Mouse (Mus musculus) erythroid progenitor cell, adult 5-6 weeks (primary cell): ENCODE data around the gene Tmem178b. TPM values are rescaled to one million over a fixed set of nuclear protein-coding genes. Genes with fewer than 3 reads are reported as not detected.

Experiments used
- ATAC-seq: replicated peaks from 2 replicates; pipeline ENCODE4 v1.8.0; 2016; ENCODE audit warnings: moderate number of reproducible peaks, mild to moderate bottlenecking, moderate TSS enrichment, inconsistent platforms; ENCODE audit not compliant: poor library complexity, low FRiP score, severe bottlenecking
- total RNA-seq, 2 experiments: library from RNA; stranded (forward) in 1 of 2; stranded (reverse) in 1 of 2; fragments of 150-400 nt in 1 of 2; fragments of 186-747, 209-891 nt in 1 of 2; gene quantifications; 2 replicates each; pipeline versions ENCODE4 v1.2.3 to v1.2.4; 2015 to 2017; ENCODE audit warnings: low replicate concordance in 2 of 2

Gene Tmem178b
- total RNA-seq, 2 experiments from 2014 or later = not detected

GRCm38 (mm10) chr6:39917242-39917641, 44.2 kb downstream of the Tmem178b start:
- ATAC-seq = no peak

- no peak for ATAC-seq
Observed at GRCm38 (mm10) chr6:39917729-39918128, 44.7 kb downstream of the Tmem178b start.

DNA sequence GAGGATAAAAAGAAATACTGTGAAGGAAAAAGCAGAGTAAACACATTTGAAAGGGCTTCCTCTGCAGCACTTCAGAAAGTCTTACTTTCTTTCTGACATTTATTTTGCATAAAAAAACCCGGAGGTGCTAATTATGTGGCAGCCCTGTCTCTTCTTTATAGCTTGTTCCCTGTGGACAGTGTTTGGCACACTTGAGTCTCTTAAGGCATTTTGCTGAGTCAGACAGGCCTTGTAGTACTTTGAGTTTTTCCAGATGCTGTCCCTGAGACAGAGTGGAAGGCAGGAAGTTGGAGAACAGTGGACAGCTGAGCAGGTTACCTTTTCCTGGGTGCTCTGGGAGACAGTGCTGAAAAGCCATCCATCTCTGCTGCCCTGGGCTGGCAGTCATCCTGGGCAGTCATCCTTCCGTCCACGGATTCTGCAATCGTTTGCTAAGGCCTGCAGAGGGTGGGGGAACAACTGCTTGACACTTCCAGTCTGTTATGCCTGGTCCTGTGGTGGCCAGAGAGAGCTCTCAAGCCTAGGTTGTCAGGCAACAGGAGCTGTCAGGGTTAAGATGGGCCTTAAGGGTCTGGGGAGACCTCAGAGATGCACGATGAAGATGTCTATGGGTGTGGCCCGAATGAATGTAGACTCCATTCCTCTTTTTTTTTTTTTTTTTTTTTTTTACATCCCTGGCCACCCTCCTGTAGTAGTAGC, 46.1 kb downstream of the Tmem178b start:
- no peak for ATAC-seq

- ATAC-seq = no peak
Observed at GRCm38 (mm10) chr6:39926442-39926841, 53.4 kb downstream of the Tmem178b start.

GRCm38 (mm10) chr6:39936590-39936989, 63.5 kb downstream of the Tmem178b start:
- ATAC-seq = no peak

DNA sequence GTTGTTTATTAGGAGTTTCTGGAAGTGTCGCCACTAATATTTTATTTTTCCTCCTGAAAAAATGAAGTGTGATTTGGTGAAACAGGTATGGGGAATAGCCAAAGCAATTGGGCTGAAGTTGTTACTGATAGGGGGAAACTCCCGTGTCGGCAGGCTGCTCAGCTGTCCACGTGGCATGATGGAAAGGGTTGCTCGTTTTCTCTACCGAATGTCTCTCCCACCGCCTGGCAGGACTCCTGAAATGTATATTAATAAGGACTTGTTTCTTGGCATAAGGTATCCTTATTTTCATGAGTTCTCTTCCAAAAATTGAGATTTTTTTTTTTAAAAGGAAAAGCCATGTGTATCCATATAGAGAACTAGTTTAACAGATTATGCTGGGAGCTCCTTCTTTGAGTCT, 67.8 kb downstream of the Tmem178b start:
- no peak for ATAC-seq

DNA sequence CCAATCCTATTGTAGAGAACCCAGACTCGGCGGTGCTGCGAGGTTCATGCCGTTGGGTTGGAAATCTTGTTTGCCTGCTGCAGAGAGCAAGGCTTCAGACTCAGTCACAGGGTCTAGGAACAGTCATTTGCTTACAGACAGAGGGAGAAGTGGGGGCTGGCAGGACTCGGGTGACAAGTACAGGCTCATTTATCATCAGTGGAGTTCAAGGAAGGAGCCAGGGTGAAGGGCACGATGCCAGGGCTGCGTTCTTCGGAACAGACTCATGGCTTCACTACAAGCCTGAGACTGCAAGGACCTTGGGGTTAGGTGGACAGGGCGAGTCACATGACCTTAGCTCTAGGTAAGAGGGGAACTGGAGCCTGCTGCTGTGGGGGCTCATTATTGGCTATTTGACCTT, 71.8 kb downstream of the Tmem178b start:
- no peak for ATAC-seq

DNA sequence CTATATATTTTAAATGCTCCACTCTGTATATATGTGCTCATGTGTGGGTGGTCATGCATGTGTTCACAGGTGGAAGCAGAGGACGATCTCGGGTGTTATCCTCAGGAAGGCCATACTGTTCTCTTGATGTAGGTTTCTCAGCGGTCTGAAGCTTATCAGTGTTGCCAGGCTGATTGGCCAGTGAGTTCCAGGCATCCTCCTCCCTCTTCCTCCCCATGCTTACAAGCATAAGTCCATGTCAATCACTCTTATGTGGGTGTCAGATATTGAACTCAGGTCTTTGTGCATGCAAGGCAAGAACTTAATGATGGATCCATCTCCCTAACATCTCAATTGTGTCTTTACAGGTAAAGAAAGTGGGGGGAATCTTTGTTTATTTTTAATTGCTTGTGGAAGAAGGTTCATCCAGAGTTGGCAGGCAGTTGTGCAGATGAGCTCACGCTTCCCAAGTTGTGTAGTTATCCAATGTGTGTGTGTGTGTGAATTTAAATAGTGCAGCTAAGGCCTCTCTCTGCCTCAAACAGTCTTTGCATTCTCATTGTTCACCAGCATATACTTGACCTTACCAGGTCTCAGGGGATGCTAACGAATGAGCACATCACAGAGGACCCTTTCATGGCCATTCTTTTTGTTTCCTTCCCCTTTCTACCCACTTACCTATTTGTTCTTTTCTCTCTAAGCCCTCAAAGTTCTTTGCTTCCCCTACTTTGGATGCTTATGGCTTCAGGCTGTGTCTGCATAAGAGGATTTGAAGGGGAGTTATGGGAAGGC, 72.8 kb downstream of the Tmem178b start:
- no peak for ATAC-seq

DNA sequence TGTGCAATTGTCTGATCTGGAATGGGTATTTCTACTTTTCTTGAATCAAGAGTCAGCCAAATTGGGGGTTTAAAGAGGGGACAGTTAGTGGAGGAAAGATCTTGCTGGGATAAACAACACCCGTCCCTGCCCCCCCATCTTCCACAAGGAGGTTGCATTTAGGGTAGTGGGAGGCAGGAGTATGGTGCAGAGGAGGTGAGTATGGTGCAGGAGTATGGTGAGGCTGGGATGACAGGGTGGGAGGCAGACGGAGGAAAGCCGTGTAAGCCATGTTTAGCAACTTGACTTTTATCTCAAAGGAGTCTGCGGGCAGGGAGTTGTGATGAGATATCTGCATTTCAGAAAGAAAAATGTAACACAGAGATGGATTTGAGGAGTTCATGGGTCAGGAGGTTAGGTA, 73.5 kb downstream of the Tmem178b start:
- no peak for ATAC-seq

GRCm38 (mm10) chr6:39953951-39954350, 80.9 kb downstream of the Tmem178b start:
- ATAC-seq = no peak

DNA sequence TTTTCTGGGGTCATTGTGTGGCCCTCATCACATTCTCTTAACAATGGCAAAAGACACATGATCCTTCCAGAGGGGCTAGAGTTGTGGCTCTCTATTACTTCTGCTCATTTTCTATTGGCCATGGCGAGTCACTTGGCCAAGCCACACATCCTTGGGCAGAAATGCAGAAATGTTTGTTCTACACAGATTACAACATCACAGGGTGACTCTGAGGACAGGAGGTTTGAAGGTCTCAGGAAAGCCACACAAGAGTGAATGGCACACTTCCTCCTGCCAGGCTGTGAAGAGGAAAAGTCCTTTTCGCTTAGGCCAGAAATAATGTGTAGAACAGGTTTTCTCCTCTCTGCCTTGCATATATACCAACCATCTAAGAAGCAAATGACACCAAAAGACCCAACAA, 82.1 kb downstream of the Tmem178b start:
- ATAC-seq = no peak

- no peak for ATAC-seq
Observed at GRCm38 (mm10) chr6:39964606-39965005, 91.5 kb downstream of the Tmem178b start.

GRCm38 (mm10) chr6:39970281-39970680, 97.2 kb downstream of the Tmem178b start:
- ATAC-seq = no peak

DNA sequence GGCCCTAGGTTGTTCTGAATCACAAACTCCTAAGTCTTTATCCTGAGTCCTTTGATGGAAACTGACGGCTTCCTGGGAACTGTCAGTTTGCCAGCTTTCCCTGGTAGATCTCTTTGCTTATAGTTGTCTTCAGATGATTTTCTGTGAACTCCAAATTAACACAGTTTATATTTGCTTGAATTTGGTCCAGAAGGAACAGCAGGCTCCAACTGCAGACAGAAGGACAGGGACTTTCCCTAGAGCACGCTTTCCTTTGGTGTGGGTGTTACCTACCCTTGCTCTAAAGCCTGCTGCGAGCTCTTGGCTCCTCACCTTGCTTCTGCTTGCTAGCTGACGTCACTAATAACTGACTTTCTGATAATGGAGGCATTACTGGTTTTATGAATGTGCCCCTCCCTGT, 105.9 kb downstream of the Tmem178b start:
- no peak for ATAC-seq

DNA sequence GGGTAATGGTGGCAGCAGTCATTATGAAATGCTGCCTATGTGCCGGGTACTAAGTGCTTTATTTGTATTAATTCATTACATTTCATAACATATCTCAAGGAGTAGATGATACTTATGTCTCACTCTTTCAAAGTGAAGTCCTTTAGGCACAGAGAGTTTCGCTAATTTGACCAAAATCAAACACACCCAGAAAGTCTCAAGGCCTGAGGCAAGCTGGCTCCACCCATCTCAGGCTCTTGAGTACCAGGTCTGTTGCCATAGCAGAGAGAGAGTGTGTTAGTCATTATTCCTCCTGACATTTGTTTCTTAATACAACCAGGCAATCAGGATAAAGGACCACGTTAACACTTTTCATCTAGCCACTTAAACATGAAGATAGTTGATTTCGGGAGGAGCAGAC, 117.7 kb downstream of the Tmem178b start:
- ATAC-seq = no peak

GRCm38 (mm10) chr6:39991922-39992321, 118.9 kb downstream of the Tmem178b start:
- ATAC-seq = no peak

DNA sequence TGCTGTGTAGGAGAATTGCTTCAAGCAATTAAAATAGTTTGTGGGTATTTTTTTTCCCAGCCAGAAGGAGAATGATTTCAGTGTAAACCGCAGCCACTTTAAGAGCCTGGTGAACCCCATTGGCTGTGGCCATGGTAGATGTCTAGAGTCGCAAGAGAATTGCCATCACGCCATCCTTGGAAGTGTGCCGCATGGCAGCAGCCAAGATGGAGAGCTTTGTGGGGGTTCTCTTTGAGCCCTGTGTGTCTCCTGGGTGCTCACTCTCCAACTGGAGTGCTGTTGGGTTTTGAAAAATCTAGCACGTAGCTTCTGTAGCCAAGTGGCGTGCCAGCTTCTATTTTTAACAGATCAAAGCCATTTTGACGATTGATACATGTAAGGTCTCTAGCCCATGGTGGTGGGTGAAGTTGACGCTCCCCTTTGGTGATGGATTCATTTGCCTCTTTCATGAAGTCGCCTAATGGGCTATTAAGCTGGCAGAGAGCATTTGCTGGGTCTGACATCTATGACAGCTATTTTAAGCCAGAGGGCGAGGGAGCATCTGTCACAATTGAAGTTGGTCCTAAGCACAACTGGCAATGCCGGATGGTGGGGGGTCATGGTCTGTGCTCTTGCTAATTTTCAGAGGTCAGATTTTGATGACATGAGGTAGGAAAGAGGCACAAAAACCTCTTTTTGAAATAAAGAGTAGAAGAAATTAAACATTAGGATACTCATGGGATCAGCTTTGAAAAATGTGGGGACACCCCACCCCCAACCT, 133.1 kb downstream of the Tmem178b start:
- no peak for ATAC-seq

DNA sequence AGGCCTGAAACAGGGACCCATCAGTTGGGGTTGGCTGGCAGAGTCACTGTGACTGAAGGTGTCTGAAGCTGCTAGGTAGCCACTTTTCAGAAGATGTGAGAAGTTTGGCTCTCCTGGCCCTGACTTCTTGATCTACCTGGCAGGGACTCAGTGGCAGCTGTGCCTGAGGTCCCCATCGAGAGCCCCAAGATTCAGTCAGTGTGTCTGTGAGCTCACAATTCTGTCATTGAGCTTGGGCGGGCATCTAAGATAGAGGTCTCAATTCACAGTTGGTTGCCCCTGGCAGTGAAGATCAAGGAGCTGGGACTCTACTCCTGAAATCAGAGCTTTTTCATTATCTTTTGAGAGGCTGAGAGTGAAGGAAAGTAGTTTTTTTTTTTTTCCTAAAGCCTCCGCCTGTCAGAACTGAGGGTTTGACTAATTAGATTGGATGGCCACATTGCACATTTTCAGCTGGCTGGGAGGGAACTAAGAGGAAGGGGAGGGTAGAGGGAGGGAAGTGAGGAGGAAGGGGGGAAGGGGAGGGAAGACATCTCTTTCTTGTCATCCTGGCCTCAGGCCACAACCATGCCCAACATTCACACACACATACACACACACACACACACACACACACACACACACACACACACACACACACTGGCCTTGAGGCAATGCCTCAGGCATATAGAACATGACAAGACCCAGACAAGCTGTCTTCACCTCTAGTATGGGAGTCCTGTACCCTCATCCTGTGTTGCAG, 135.3 kb downstream of the Tmem178b start:
- ATAC-seq = no peak

GRCm38 (mm10) chr6:40009718-40010117, 136.6 kb downstream of the Tmem178b start:
- no peak for ATAC-seq

DNA sequence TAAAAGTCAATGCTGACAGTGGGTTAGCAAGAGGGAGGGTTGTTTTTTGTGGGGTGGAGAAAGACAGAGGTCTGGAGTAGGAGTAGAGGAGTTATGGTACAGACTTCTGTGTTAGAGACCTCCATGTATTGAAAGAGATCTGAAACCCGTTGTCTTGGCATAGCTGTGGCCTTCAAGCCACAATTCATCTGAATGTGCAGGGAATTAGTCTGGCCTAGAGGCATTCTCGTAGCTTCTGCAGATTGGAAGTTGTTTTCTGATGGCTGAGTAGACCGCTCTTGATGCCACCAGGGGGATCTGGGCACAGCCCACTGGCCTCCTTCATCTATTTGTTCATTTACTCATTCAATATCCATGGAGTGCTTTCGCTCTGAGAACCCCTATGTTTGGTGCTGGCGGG, 138.0 kb downstream of the Tmem178b start:
- no peak for ATAC-seq
